Mouse (Mus musculus) embryonic fibroblast, embryonic 13.5 days (primary cell): Measurements from ENCODE around the gene Mrpl17.

Experiments
- CTCF ChIP-seq: IDR thresholded peaks from 2 replicates; pipeline ENCODE4 v1.5.1; 2011; ENCODE audit warnings: mild to moderate bottlenecking, control low read depth, low read length, moderate library complexity, borderline replicate concordance; ENCODE audit not compliant: insufficient read depth
- POLR2A ChIP-seq: IDR thresholded peaks from 2 replicates; pipeline ENCODE4 v1.6.1; 2011; ENCODE audit warnings: low read depth, mild to moderate bottlenecking, control low read depth, low read length, moderate library complexity

GRCm38 (mm10) chr7:105813326-105813725 lies 2.4 kb upstream of the Mrpl17 start:
- no peak for TF ChIP-seq POLR2A
- no peak for TF ChIP-seq CTCF
